Mouse (Mus musculus) CH12.LX (cell line): ENCODE measurements around the gene Tbx6. TPM values are rescaled to one million over a fixed set of nuclear protein-coding genes. Genes with fewer than 3 reads are reported as not detected.

Experiments
- DNase-seq: peaks from one replicate; pipeline ENCODE4 v3.0.0-alpha.2; 2013; ENCODE audit errors: extremely low read depth
- H3K27ac ChIP-seq: 2 replicates; pipeline ENCODE4 v1.5.1; 2012; ENCODE audit warnings: low read depth, mild to moderate bottlenecking, control low read depth, moderate library complexity; ENCODE audit not compliant: insufficient read depth
- H3K27me3 ChIP-seq: replicated peaks from 2 replicates; pipeline ENCODE3; 2012; ENCODE audit warnings: inconsistent platforms
- H3K36me3 ChIP-seq, 2 experiments: replicated peaks in 1 of 2; 2 replicates each; pipeline versions ENCODE3 to v1.6.1; 2012; ENCODE audit warnings: inconsistent platforms in 1 of 2, low read length in 1 of 2, mild to moderate bottlenecking in 1 of 2, mixed read lengths in 1 of 2, moderate library complexity in 1 of 2; ENCODE audit not compliant: control insufficient read depth in 1 of 2, insufficient read depth in 1 of 2
- H3K4me1 ChIP-seq, 2 experiments: 2 replicates each; pipeline ENCODE4 v1.6.1; 2012; ENCODE audit warnings: inconsistent platforms in 1 of 2, moderate library complexity in 1 of 2; ENCODE audit not compliant: insufficient read depth in 2 of 2, control insufficient read depth in 1 of 2
- H3K4me2 ChIP-seq: 2 replicates; pipeline ENCODE4 v1.6.1; 2012; ENCODE audit warnings: low read depth, mild to moderate bottlenecking, control low read depth; ENCODE audit not compliant: poor library complexity, insufficient read depth, severe bottlenecking
- H3K4me3 ChIP-seq, 3 experiments: fragments of 150-350 bp in 1 of 3; sonication (generic) in 1 of 3; replicated peaks in 1 of 3; 2 replicates each; pipeline versions ENCODE3 to v1.5.1; 2011 to 2012; ENCODE audit warnings: low read depth in 2 of 3, low read length in 2 of 3, mild to moderate bottlenecking in 2 of 3, moderate library complexity in 2 of 3, control low read depth in 1 of 3, improper control_type of control experiment in 1 of 3, inconsistent platforms in 1 of 3, mixed read lengths in 1 of 3; ENCODE audit not compliant: poor library complexity in 1 of 3
- H3K79me2 ChIP-seq: replicated peaks from 2 replicates; pipeline ENCODE4 v1.6.1; 2012; ENCODE audit warnings: mild to moderate bottlenecking, moderate library complexity; ENCODE audit not compliant: control insufficient read depth, poor library complexity, insufficient read depth, severe bottlenecking; ENCODE audit errors: extremely low read depth
- H3K9ac ChIP-seq: 2 replicates; pipeline ENCODE4 v1.6.1; 2012; ENCODE audit warnings: low read depth, mild to moderate bottlenecking, control low read depth, moderate library complexity; ENCODE audit not compliant: insufficient read depth
- H3K9me3 ChIP-seq: replicated peaks from 2 replicates; pipeline ENCODE3; 2012; ENCODE audit warnings: low read length, inconsistent platforms, mixed read lengths
- BHLHE40 ChIP-seq: IDR thresholded peaks from 2 replicates; pipeline ENCODE4 v1.6.1; 2011; ENCODE audit warnings: mild to moderate bottlenecking, low read depth, low read length, improper control_type of control experiment
- CHD2 ChIP-seq: IDR thresholded peaks from 2 replicates; pipeline ENCODE4 v1.6.1; 2011; ENCODE audit warnings: low read length, improper control_type of control experiment
- CTCF ChIP-seq, 2 experiments: IDR thresholded peaks in 1 of 2; conservative IDR thresholded peaks in 1 of 2; 2 replicates each; pipeline ENCODE4 v1.5.1; 2011 to 2012; ENCODE audit warnings: low read depth in 2 of 2, low read length in 2 of 2, improper control_type of control experiment in 1 of 2, inconsistent platforms in 1 of 2, mild to moderate bottlenecking in 1 of 2, moderate library complexity in 1 of 2
- E2F4 ChIP-seq: IDR thresholded peaks from 2 replicates; pipeline ENCODE4 v1.6.1; 2011; ENCODE audit warnings: low read depth, low read length, improper control_type of control experiment; ENCODE audit not compliant: insufficient replicate concordance
- ELF1 ChIP-seq: IDR thresholded peaks from 2 replicates; pipeline ENCODE4 v1.6.1; 2014; ENCODE audit warnings: low read depth, mild to moderate bottlenecking, inconsistent platforms, low read length, improper control_type of control experiment
- ETS1 ChIP-seq: conservative IDR thresholded peaks from 2 replicates; pipeline ENCODE4 v1.6.1; 2012; ENCODE audit warnings: low read depth, mild to moderate bottlenecking, inconsistent platforms, low read length, improper control_type of control experiment, moderate library complexity
- IRF4 ChIP-seq: IDR thresholded peaks from 2 replicates; pipeline ENCODE4 v1.6.1; 2014; ENCODE audit warnings: low read depth, mild to moderate bottlenecking, inconsistent platforms, low read length, improper control_type of control experiment
- JUN ChIP-seq: IDR thresholded peaks from 2 replicates; pipeline ENCODE4 v1.6.1; 2011; ENCODE audit warnings: low read depth, mild to moderate bottlenecking, low read length, improper control_type of control experiment, moderate library complexity; ENCODE audit not compliant: insufficient read depth
- JUND ChIP-seq: conservative IDR thresholded peaks from 2 replicates; pipeline ENCODE4 v1.6.1; 2011; ENCODE audit warnings: low read depth, low read length, improper control_type of control experiment
- KAT2A ChIP-seq: IDR thresholded peaks from 2 replicates; pipeline ENCODE4 v1.6.1; 2012; ENCODE audit warnings: low read length, improper control_type of control experiment, inconsistent platforms; ENCODE audit not compliant: insufficient replicate concordance
- MAX ChIP-seq: IDR thresholded peaks from 2 replicates; pipeline ENCODE4 v1.6.1; 2011; ENCODE audit warnings: low read length, improper control_type of control experiment
- MAZ ChIP-seq: IDR thresholded peaks from 2 replicates; pipeline ENCODE4 v1.6.1; 2012; ENCODE audit warnings: low read depth, mild to moderate bottlenecking, inconsistent platforms, low read length, improper control_type of control experiment, moderate library complexity
- MYC ChIP-seq: IDR thresholded peaks from 2 replicates; pipeline ENCODE4 v1.6.1; 2011; ENCODE audit warnings: low read depth, mild to moderate bottlenecking, improper control_type of control experiment, low read length
- NELFE ChIP-seq: IDR thresholded peaks from 2 replicates; pipeline ENCODE4 v1.6.1; 2011; ENCODE audit warnings: low read depth, low read length, improper control_type of control experiment
- PAX5 ChIP-seq: IDR thresholded peaks from 2 replicates; pipeline ENCODE4 v1.6.1; 2012; ENCODE audit warnings: low read length, inconsistent platforms, mixed read lengths
- POLR2A ChIP-seq: IDR thresholded peaks from 2 replicates; pipeline ENCODE4 v1.6.1; 2011; ENCODE audit warnings: low read depth, mild to moderate bottlenecking, improper control_type of control experiment, low read length
- POLR2AphosphoS2 ChIP-seq: IDR thresholded peaks from 2 replicates; pipeline ENCODE4 v1.6.1; 2011; ENCODE audit warnings: low read depth, low read length, improper control_type of control experiment
- RAD21 ChIP-seq: IDR thresholded peaks from 2 replicates; pipeline ENCODE4 v1.6.1; 2011; ENCODE audit warnings: low read depth, mild to moderate bottlenecking, low read length, improper control_type of control experiment, moderate library complexity
- RCOR1 ChIP-seq: conservative IDR thresholded peaks from 2 replicates; pipeline ENCODE4 v1.6.1; 2012; ENCODE audit warnings: low read depth, mild to moderate bottlenecking, inconsistent platforms, low read length, improper control_type of control experiment
- TCF12 ChIP-seq: IDR thresholded peaks from 2 replicates; pipeline ENCODE4 v1.6.1; 2014; ENCODE audit warnings: low read depth, mild to moderate bottlenecking, inconsistent platforms, low read length, improper control_type of control experiment
- USF1 ChIP-seq: IDR thresholded peaks from 2 replicates; pipeline ENCODE4 v1.6.1; 2014; ENCODE audit warnings: low read depth, mild to moderate bottlenecking, inconsistent platforms, low read length, improper control_type of control experiment
- USF2 ChIP-seq: conservative IDR thresholded peaks from 2 replicates; pipeline ENCODE4 v1.6.1; 2011; ENCODE audit warnings: low read depth, low read length, improper control_type of control experiment
- ZNF384 ChIP-seq: IDR thresholded peaks from 2 replicates; pipeline ENCODE4 v1.6.1; 2012; ENCODE audit warnings: low read depth, low read length, improper control_type of control experiment, inconsistent platforms
- dilution Hi-C: fragments of 300-500 bp; cut with MboI; formaldehyde crosslinking; loops from 2 replicates; pipeline ENCODE4 v1.14.3; 2020; ENCODE audit warnings: low sequenced_read_pairs; ENCODE audit not compliant: extremely low pct_unique_long_range_greater_than_20kb, extremely low pct_ligation_motif_present
- in situ Hi-C: fragments of 300-500 bp; cut with MboI; formaldehyde crosslinking; loops from 3 replicates; pipeline ENCODE4 v1.14.3; 2019; ENCODE audit warnings: low sequenced_read_pairs, low pct_ligation_motif_present, low pct_unique_long_range_greater_than_20kb, mixed read lengths
- polyA plus RNA-seq: library from polyadenylated mRNA; unstranded; fragments of >175 nt; gene quantifications from 2 replicates; pipeline ENCODE4 v1.2.1, GENCODE M21; 2012; ENCODE audit warnings: low read depth; ENCODE audit not compliant: insufficient read length
- total RNA-seq, 2 experiments: library from RNA; depleted of rRNA; stranded (reverse); fragments of 300-350 nt in 1 of 2; fragments of >200 nt in 1 of 2; gene quantifications; 2 replicates each; pipeline ENCODE4 v1.2.3; 2012 to 2014

Gene Tbx6
- total and polyA plus RNA-seq, 3 experiments: 12.8 to 31.5 (median 15.8) TPM

GRCm38 (mm10) chr7:126825403-126825802 is 44.1 kb downstream of the Tbx6 start:
- peaks cover 52% of the 10 kb centered on the region for H3K27me3 ChIP-seq
- H3K27ac ChIP-seq: no peak overlapping the region
- dilution Hi-C loops: no loop called here
- no peak overlapping the region for H3K9ac ChIP-seq
- H3K4me2 ChIP-seq: no peak overlapping the region
- TF ChIP-seq NELFE (no peak), ZNF384 (peak; percentile 77)
- in situ Hi-C loops: no loop called here
- H3K79me2 ChIP-seq: no peaks in the 10 kb centered on the region
- no peak overlapping the region for H3K4me3 ChIP-seq
- no peaks in the 10 kb centered on the region for H3K36me3 ChIP-seq
- DNase-seq: no peak
- H3K9me3 ChIP-seq: no peaks in the 10 kb centered on the region
- H3K4me1 ChIP-seq: peaks cover 7 to 8% of the 10 kb centered on the region in 2 experiments; a peak in 2 of 4 replicates

- dilution Hi-C loops: no loop called here
- peaks cover 57% of the 10 kb centered on the region for H3K27me3 ChIP-seq
Observed at GRCm38 (mm10) chr7:126825952-126826351, 44.7 kb downstream of the Tbx6 start.

GRCm38 (mm10) chr7:126831539-126831938 is 50.3 kb downstream of the Tbx6 start, which contains the start of gene 4930451I11Rik:
TSS of gene 4930451I11Rik (minus strand) at chr7:126831639.
- no peaks in the 10 kb centered on the region for H3K36me3 ChIP-seq
- peaks cover 46% of the 10 kb centered on the region for H3K27me3 ChIP-seq
- peak within 1 kb of the TSS; percentile 31; the same call in 1 of the 2 replicates for H3K9ac ChIP-seq
- H3K79me2 ChIP-seq: no peaks in the 10 kb centered on the region
- dilution Hi-C loops: no loop called here
- no peak for DNase-seq
- in situ Hi-C loops: no loop called here
- TF ChIP-seq MYC (no peak), POLR2A (no peak), RAD21 (no peak), IRF4 (no peak), JUND (no peak)
- no peak within 1 kb of the TSS for H3K27ac ChIP-seq
- H3K9me3 ChIP-seq: peaks cover 8% of the 10 kb centered on the region
- peak within 1 kb of the TSS; percentile 53 for H3K4me2 ChIP-seq
- peak within 1 kb of the TSS; percentile 47 to 66 (median 57) for H3K4me3 ChIP-seq
- H3K4me1 ChIP-seq: peaks cover 6 to 7% of the 10 kb centered on the region in 2 experiments; a peak in 3 of 4 replicates

More at GRCm38 (mm10) chr7:126825952-126826351, 44.7 kb downstream of the Tbx6 start:
- Histone ChIP-seq H3K9ac (no peak overlapping the region), H3K4me3 (no peak overlapping the region), H3K36me3 (no peaks in the 10 kb centered on the region), H3K79me2 (no peaks in the 10 kb centered on the region), H3K4me2 (no peak overlapping the region), H3K4me1 (peaks cover 7 to 8% of the 10 kb centered on the region in 2 experiments; a peak in 2 of 4 replicates), H3K27ac (no peak overlapping the region), H3K9me3 (no peaks in the 10 kb centered on the region)
- TF ChIP-seq USF1 (no peak), PAX5 (no peak), TCF12 (no peak), CTCF (conservative IDR thresholded peaks at IDR 0.05 in 1 of 2, IDR thresholded peaks at IDR 0.05 in 1 of 2; ENCODE audit: low read depth in 2 of 2, low read length in 2 of 2) (no peak), IRF4 (no peak), POLR2AphosphoS2 (no peak), MAZ (no peak), MAX (no peak), ELF1 (no peak), E2F4 (no peak), RAD21 (no peak), RCOR1 (no peak), JUN (no peak), ETS1 (no peak), POLR2A (no peak), BHLHE40 (no peak), KAT2A (no peak), ZNF384 (no peak), USF2 (no peak), CHD2 (no peak)
- no peak for DNase-seq
- in situ Hi-C loops: no loop called here
